Mouse (Mus musculus) heart, adult 2 months (tissue): ENCODE measurements at regions not wholly inside any gene's neighbourhood (a gene's known extent, or its start where the extent isn't known, plus 50 kb on each side); places are given as distances from the start of the nearest gene placed in this dataset.

Experiments
- CTCF ChIP-seq: fragments of 200-600 bp; IDR thresholded peaks from 2 replicates; pipeline ENCODE4 v1.8.1; 2022; ENCODE audit warnings: antibody characterized with exemption, mild to moderate bottlenecking, moderate library complexity
- EP300 ChIP-seq: fragments of 200-500 bp; IDR thresholded peaks from 2 replicates; pipeline ENCODE4 v1.6.1; 2011; ENCODE audit warnings: low read depth, low read length, control low read depth; ENCODE audit not compliant: insufficient read depth

DNA sequence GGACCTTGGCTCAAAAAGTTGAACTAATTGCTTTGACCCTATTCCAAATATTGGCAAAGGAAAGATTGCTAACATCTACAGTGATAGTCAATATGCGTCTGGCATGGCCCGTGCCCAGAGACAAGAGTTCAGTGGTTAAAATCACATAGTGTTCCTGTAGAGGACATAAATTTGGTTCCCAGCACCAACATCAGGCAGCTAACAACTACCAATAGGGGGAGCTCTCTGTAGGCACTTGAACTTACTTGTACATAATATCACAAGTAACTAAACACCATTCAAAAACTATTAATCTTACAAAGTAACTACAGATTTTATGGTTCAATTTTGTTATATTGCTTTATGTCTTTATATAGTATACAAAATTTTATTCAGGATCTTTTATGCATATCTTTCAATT, 74.3 kb downstream of the Serpinb9g start:
- TF ChIP-seq CTCF (peak; percentile 46), EP300 (no peak)
